Mouse (Mus musculus) CH12.LX (cell line): ENCODE measurements around the gene Becn1.

Experiments
- BHLHE40 ChIP-seq: IDR thresholded peaks from 2 replicates; pipeline ENCODE4 v1.6.1; 2011; ENCODE audit warnings: mild to moderate bottlenecking, low read depth, low read length, improper control_type of control experiment
- CTCF ChIP-seq, 2 experiments: IDR thresholded peaks in 1 of 2; conservative IDR thresholded peaks in 1 of 2; 2 replicates each; pipeline ENCODE4 v1.5.1; 2011 to 2012; ENCODE audit warnings: low read depth in 2 of 2, low read length in 2 of 2, improper control_type of control experiment in 1 of 2, inconsistent platforms in 1 of 2, mild to moderate bottlenecking in 1 of 2, moderate library complexity in 1 of 2
- E2F4 ChIP-seq: IDR thresholded peaks from 2 replicates; pipeline ENCODE4 v1.6.1; 2011; ENCODE audit warnings: low read depth, low read length, improper control_type of control experiment; ENCODE audit not compliant: insufficient replicate concordance
- EP300 ChIP-seq: IDR thresholded peaks from 2 replicates; pipeline ENCODE4 v1.6.1; 2011; ENCODE audit warnings: low read length, improper control_type of control experiment
- HCFC1 ChIP-seq: IDR thresholded peaks from 2 replicates; pipeline ENCODE4 v1.6.1; 2012; ENCODE audit warnings: low read depth, mild to moderate bottlenecking, inconsistent platforms, low read length, improper control_type of control experiment
- JUN ChIP-seq: IDR thresholded peaks from 2 replicates; pipeline ENCODE4 v1.6.1; 2011; ENCODE audit warnings: low read depth, mild to moderate bottlenecking, low read length, improper control_type of control experiment, moderate library complexity; ENCODE audit not compliant: insufficient read depth
- KAT2A ChIP-seq: IDR thresholded peaks from 2 replicates; pipeline ENCODE4 v1.6.1; 2012; ENCODE audit warnings: low read length, improper control_type of control experiment, inconsistent platforms; ENCODE audit not compliant: insufficient replicate concordance
- POLR2A ChIP-seq: IDR thresholded peaks from 2 replicates; pipeline ENCODE4 v1.6.1; 2011; ENCODE audit warnings: low read depth, mild to moderate bottlenecking, improper control_type of control experiment, low read length
- RAD21 ChIP-seq: IDR thresholded peaks from 2 replicates; pipeline ENCODE4 v1.6.1; 2011; ENCODE audit warnings: low read depth, mild to moderate bottlenecking, low read length, improper control_type of control experiment, moderate library complexity
- RCOR1 ChIP-seq: conservative IDR thresholded peaks from 2 replicates; pipeline ENCODE4 v1.6.1; 2012; ENCODE audit warnings: low read depth, mild to moderate bottlenecking, inconsistent platforms, low read length, improper control_type of control experiment
- TBP ChIP-seq: conservative IDR thresholded peaks from 2 replicates; pipeline ENCODE4 v1.6.1; 2011; ENCODE audit warnings: low read depth, low read length, improper control_type of control experiment
- USF2 ChIP-seq: conservative IDR thresholded peaks from 2 replicates; pipeline ENCODE4 v1.6.1; 2011; ENCODE audit warnings: low read depth, low read length, improper control_type of control experiment
- ZC3H11A ChIP-seq: IDR thresholded peaks from 2 replicates; pipeline ENCODE4 v1.6.1; 2012; ENCODE audit warnings: low read depth, mild to moderate bottlenecking, inconsistent platforms, low read length, improper control_type of control experiment

DNA sequence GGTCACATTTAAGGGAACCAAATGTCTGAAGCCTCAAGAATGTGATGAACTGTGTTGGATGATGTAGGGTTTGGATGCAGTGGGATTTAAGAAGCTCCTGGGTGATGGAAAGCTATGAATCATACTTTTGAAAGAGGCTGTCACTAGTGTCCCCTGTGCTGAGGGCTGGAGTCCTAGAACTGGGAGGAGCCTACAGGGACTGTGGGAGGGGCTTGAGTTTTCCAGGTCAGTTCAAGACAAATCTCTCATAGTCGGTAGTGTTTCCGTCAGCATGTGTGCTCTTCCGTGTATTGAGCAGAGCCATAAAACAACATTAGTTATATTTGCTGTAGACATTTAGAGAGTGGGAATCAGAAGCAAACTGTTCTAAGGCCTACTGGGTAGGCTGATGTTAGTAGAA, 25.2 kb upstream of the Becn1 start:
- TF ChIP-seq ZC3H11A (no peak), CTCF (conservative IDR thresholded peaks at IDR 0.05 in 1 of 2, IDR thresholded peaks at IDR 0.05 in 1 of 2; ENCODE audit: low read depth in 2 of 2, low read length in 2 of 2) (no peak), POLR2A (peak; percentile 26; the same call in 1 of the 2 replicates), JUN (no peak), BHLHE40 (no peak), E2F4 (no peak), KAT2A (no peak), HCFC1 (no peak), USF2 (no peak), RAD21 (no peak), EP300 (no peak), RCOR1 (no peak), TBP (no peak)
